Mouse (Mus musculus) midbrain, embryonic 14.5 days (tissue): ENCODE results near the gene Ncoa5. TPM values are rescaled to one million over a fixed set of nuclear protein-coding genes. Genes with fewer than 3 reads are reported as not detected.

Source experiments
- ATAC-seq: fragments of 200-750 bp; cut with Nextera tagmentation; 2 replicates; pipeline ENCODE4 v1.8.0; 2017; ENCODE audit warnings: moderate number of reproducible peaks, moderate library complexity; ENCODE audit not compliant: low FRiP score, low TSS enrichment
- DNase-seq: peaks from one replicate; pipeline ENCODE4 v3.0.0-alpha.2; 2015
- H3K27ac ChIP-seq: fragments of 300-500 bp; sonication (generic); replicated peaks from 2 replicates; pipeline ENCODE4 v1.5.1; 2014; ENCODE audit warnings: mild to moderate bottlenecking, low read depth, low read length, moderate library complexity
- H3K27me3 ChIP-seq: fragments of 300-500 bp; sonication (generic); 2 replicates; pipeline ENCODE4 v1.6.1; 2014; ENCODE audit warnings: low read length, control low read depth, mixed read lengths; ENCODE audit not compliant: control insufficient read depth, insufficient read depth
- H3K36me3 ChIP-seq: fragments of 300-500 bp; sonication (generic); 2 replicates; pipeline ENCODE4 v1.6.1; 2014; ENCODE audit warnings: low read length, control low read depth; ENCODE audit not compliant: control insufficient read depth, insufficient read depth
- H3K4me1 ChIP-seq: fragments of 300-500 bp; sonication (generic); 2 replicates; pipeline ENCODE4 v1.6.1; 2014; ENCODE audit warnings: mild to moderate bottlenecking, antibody characterized with exemption, low read length, control low read depth; ENCODE audit not compliant: control insufficient read depth, insufficient read depth
- H3K4me2 ChIP-seq: fragments of 300-500 bp; sonication (generic); 2 replicates; pipeline ENCODE4 v1.6.1; 2014; ENCODE audit warnings: mild to moderate bottlenecking, low read length, moderate library complexity
- H3K4me3 ChIP-seq: fragments of 300-500 bp; sonication (generic); replicated peaks from 2 replicates; pipeline ENCODE4 v1.5.1; 2014; ENCODE audit warnings: low read depth, low read length
- H3K9ac ChIP-seq: fragments of 300-500 bp; sonication (generic); replicated peaks from 2 replicates; pipeline ENCODE4 v1.6.1; 2014; ENCODE audit warnings: mild to moderate bottlenecking, low read length, moderate library complexity
- H3K9me3 ChIP-seq: fragments of 300-500 bp; sonication (generic); 2 replicates; pipeline ENCODE4 v1.6.1; 2016; ENCODE audit warnings: low read length, control low read depth, mixed read lengths; ENCODE audit not compliant: control insufficient read depth
- WGBS: fragments of 180-500 bp; shearing (Covaris S2); extraction: QIAGEN DNeasy Blood & Tissue Kit; methylation state at CpG from one replicate; pipeline ENCODE4 v1.1.7; 2014; 5-methylcytosine and 5-hydroxymethylcytosine counted together
- polyA plus RNA-seq: library from polyadenylated mRNA; unstranded; fragments of >200 nt; fragmentation: Nextera tagmentation; extraction: Ambion mirVana; gene quantifications from 2 replicates; pipeline ENCODE4 v1.2.1, GENCODE M21; 2014

Ncoa5 gene
- polyA plus RNA-seq, 1 experiment from 2014 or later, result 105 TPM

DNA sequence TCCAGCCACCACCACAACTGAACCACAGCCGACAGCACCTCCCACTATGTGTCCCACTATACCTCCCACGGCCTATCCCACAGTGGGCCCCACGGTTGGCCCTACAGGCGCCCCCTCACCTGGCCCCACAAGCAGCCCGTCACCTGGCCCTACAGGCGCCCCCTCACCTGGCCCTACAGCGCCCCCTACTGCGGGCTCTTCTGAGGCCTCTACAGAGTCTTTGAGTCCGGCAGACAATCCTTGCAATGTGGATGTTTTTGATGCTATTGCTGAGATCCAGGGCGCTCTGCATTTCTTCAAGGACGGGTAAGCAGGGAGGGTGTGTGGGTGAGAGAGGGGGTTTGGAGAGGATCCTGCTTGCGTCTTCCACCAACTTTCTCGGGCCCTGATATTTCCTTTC is 82.2 kb downstream of the Ncoa5 start:
- Histone ChIP-seq H3K4me2 (no peak overlapping the region), H3K4me3 (no peak overlapping the region), H3K9me3 (no peaks in the 10 kb centered on the region), H3K36me3 (no peaks in the 10 kb centered on the region), H3K27me3 (peaks cover 41% of the 10 kb centered on the region), H3K27ac (no peak overlapping the region), H3K4me1 (0 out of 2 replicates have a peak, but pooled peaks cover 4% of the 10 kb centered on the region), H3K9ac (no peak overlapping the region)
- ATAC-seq, result no peak
- no peak for DNase-seq
- WGBS, result 37% methylated on average over 13 of the region's 13 CpGs

GRCm38 (mm10) chr2:164951745-164952144 is 82.9 kb downstream of the Ncoa5 start:
- Histone ChIP-seq H3K4me3 (no peak overlapping the region), H3K9ac (no peak overlapping the region), H3K4me1 (0 out of 2 replicates have a peak, but pooled peaks cover 4% of the 10 kb centered on the region), H3K27ac (no peak overlapping the region), H3K27me3 (peaks cover 44% of the 10 kb centered on the region), H3K36me3 (no peaks in the 10 kb centered on the region), H3K4me2 (no peak overlapping the region), H3K9me3 (no peaks in the 10 kb centered on the region)
- ATAC-seq (no peak), DNase-seq (no peak)
- 82% methylated on average over 4 of the region's 4 CpGs for WGBS

GRCm38 (mm10) chr2:164950501-164950900 is 84.2 kb downstream of the Ncoa5 start:
- DNase-seq (no peak), ATAC-seq (no peak)
- Histone ChIP-seq H3K4me3 (no peak overlapping the region), H3K9me3 (no peaks in the 10 kb centered on the region), H3K36me3 (no peaks in the 10 kb centered on the region), H3K9ac (no peak overlapping the region), H3K4me2 (no peak overlapping the region), H3K4me1 (0 out of 2 replicates have a peak, but pooled peaks cover 4% of the 10 kb centered on the region), H3K27me3 (peaks cover 44% of the 10 kb centered on the region), H3K27ac (no peak overlapping the region)
- 25% methylated on average over 13 of the region's 13 CpGs for WGBS

Other genes with a start within 250 kb of the Ncoa5 start
- 22.1 and 34.5 TPM in 2 replicates for gene Snx21, start 249.0 kb downstream of the Ncoa5 start, polyA plus RNA-seq
- 17.1 and 18.5 TPM in 2 replicates for gene Acot8, start 230.0 kb downstream of the Ncoa5 start, polyA plus RNA-seq
- 14.7 and 15.6 TPM in 2 replicates for gene Zswim3, start 229.8 kb downstream of the Ncoa5 start, polyA plus RNA-seq
- gene Zswim1, start 212.2 kb downstream of the Ncoa5 start, polyA plus RNA-seq, result 27.8 and 30.5 TPM in 2 replicates
- gene Spata25, start 206.3 kb downstream of the Ncoa5 start, polyA plus RNA-seq, result 0.29 TPM in 1 of 2 replicates, not detected in the other
- gene Ctsa, start 202.0 kb downstream of the Ncoa5 start, polyA plus RNA-seq, result 77.1 and 88.2 TPM in 2 replicates
- 5.1 and 6.9 TPM in 2 replicates for gene Neurl2, start 201.4 kb downstream of the Ncoa5 start, polyA plus RNA-seq
- 29.8 and 91.1 TPM in 2 replicates for gene Pltp, start 177.2 kb downstream of the Ncoa5 start, polyA plus RNA-seq
- gene Pcif1, start 155.6 kb downstream of the Ncoa5 start, polyA plus RNA-seq, result 92.8 and 99.5 TPM in 2 replicates
- gene Zfp335, start 123.1 kb downstream of the Ncoa5 start, polyA plus RNA-seq, result 13.9 and 15.5 TPM in 2 replicates
- gene Mmp9, start 94.1 kb downstream of the Ncoa5 start, polyA plus RNA-seq, result 29.7 and 29.9 TPM in 2 replicates
- gene Slc12a5, start 74.1 kb downstream of the Ncoa5 start, polyA plus RNA-seq, result 53.8 and 63.0 TPM in 2 replicates
- 5.1 and 7.3 TPM in 2 replicates for gene Cd40, start 20.8 kb upstream of the Ncoa5 start, polyA plus RNA-seq
- gene 1700025C18Rik, start 55.9 kb upstream of the Ncoa5 start, polyA plus RNA-seq, result not detected in 2 replicates
- 15.8 and 18.4 TPM in 2 replicates for gene Cdh22, start 200.0 kb upstream of the Ncoa5 start, polyA plus RNA-seq